Mouse (Mus musculus) large intestine, adult 2 months (tissue): ENCODE data around the gene Lingo4. TPM values are rescaled to one million over a fixed set of nuclear protein-coding genes. Genes with fewer than 3 reads are reported as not detected.

Source experiments
- DNase-seq: peaks from one replicate; pipeline ENCODE4 v3.0.0-alpha.2; 2012; ENCODE audit warnings: low read depth, low spot score
- WGBS: fragments of 180-500 bp; shearing (Covaris S2); methylation state at CpG from one replicate; pipeline ENCODE4 v1.1.7; 2018; 5-methylcytosine and 5-hydroxymethylcytosine counted together
- polyA plus RNA-seq: library from polyadenylated mRNA; depleted of rRNA; stranded (reverse); fragments of >200 nt; gene quantifications from 2 replicates; pipeline ENCODE4 v1.2.3, GENCODE M21; 2012; rRNA removed

Gene Lingo4
- 0.41 and 0.43 TPM in 2 replicates for polyA plus RNA-seq

GRCm38 (mm10) chr3:94398217-94398616 is at the start of gene Lingo4:
Lingo4 (plus strand) TSS chr3:94398517.
- WGBS = 72% methylated on average over 6 of the region's 6 CpGs
- DNase-seq = no peak

DNA sequence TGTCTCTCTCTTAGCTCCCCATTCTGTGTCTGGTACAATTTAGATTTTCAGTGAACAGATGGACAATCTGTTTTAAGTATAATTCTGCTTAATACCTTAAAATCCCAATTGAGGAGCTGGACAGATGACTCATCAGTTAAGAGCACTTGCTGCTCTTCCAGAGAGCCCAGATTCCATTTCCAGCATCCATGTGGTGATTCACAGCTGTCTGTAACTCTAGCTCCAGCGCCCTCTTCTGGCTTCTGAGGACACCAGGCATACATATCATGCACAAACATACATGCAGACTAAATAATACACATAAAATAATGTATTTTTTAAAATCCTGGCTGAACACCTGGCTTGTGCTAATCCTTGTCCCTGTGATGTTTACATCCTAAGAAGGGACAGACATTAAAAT is 37.5 kb upstream of the Lingo4 start:
- 16% methylated on average over 1 of the region's 1 CpGs for WGBS

DNA sequence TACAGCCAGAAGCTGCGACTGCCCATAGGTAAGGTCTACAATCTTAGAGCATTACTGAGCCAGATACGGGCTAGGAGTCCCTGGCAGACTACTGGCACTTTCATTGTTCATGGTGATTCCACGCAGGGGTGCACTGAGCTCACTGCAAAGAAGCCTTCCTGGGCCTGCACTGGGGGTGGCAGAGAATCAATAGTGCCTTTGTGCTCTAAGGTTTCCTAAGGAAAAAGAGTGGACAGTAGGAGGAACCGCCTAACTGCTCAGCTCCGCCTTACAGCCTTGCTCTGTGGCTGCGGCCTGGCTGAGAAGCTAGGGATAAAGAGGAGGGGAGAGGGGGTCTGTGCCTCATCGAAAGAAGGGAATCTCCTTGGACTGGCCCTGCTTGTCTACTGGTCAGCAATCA is 36.2 kb upstream of the Lingo4 start, which contains the start of gene C2cd4d:
Gene C2cd4d, plus strand, starts transcription at position 301 of the 400 bp plus-strand sequence.
- WGBS = 49% methylated on average over 7 of the region's 7 CpGs
- DNase-seq = no peak

More for the DNA sequence above, 37.5 kb upstream of the Lingo4 start:
- DNase-seq = no peak

- no peak for DNase-seq
These were observed 34.8 kb upstream of the Lingo4 start for GRCm38 (mm10) chr3:94363291-94364153.

GRCm38 (mm10) chr3:94364154-94364526 is 34.2 kb upstream of the Lingo4 start:
- no peak for DNase-seq
- WGBS = 23% methylated on average over 23 of the region's 23 CpGs

More at GRCm38 (mm10) chr3:94363291-94364153, 34.8 kb upstream of the Lingo4 start:
- WGBS = 9% methylated on average over 97 of the region's 97 CpGs

DNA sequence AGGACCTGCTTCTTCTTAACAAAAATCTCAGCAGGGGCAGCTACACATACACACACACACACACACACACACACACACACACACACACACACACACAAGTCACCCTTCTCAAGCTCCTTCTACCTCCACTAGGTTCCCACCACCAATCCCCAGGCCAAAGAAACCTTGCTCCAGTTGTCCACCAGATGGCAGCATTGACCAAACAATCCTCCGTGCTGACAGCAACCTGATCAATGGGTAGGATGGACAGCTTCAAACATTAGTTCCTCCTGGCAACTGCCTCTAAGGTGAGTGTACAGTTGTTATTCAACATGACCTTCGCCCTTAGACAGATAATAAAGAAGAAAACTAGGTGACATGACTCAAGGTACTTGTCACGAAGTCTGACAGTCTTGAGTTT is 31.6 kb upstream of the Lingo4 start:
- peak; percentile 86 for DNase-seq
- 5% methylated on average over 3 of the region's 3 CpGs for WGBS

DNA sequence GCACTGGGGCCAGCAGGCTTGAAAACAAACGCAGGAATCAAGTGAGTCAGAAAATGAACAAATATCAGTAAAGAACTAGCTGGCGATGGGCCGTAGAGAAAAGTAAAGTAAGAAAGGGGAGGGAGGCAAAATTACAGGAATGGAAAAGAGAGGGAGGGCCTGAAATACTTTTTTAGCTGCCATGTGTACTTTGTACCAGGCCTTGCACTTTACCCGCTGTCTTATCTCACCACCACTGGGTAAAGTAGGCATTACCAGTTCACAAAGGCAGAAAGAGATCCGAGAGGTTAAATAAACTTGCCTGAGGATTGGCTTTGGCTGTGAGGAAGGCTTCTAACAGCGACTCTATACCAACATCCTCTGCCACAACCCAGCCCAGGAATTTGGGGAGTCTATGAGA is 30.8 kb upstream of the Lingo4 start:
- DNase-seq = no peak
- WGBS = 30% methylated on average over 6 of the region's 6 CpGs

DNA sequence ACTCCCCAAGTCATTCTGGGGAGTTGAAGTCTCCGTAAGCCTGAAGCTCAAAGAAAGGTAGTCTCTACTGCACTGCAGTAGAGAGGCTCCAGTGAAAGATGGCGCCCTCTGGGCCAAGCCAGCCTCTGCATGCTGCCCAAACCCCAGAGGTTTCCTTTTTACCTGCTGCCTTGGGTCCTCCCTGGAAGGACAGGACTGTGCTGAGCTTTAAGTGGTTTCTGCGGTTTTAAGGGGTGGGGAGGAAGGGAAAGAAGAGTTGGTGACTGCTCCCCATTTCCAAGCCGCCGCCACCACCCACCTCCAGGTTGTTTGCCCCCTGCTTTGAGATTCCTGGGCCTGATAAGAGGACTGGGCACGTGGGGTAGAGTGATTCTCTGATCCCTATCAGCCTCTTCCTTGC is 29.7 kb upstream of the Lingo4 start:
- no peak for DNase-seq
- WGBS = 78% methylated on average over 6 of the region's 6 CpGs

DNA sequence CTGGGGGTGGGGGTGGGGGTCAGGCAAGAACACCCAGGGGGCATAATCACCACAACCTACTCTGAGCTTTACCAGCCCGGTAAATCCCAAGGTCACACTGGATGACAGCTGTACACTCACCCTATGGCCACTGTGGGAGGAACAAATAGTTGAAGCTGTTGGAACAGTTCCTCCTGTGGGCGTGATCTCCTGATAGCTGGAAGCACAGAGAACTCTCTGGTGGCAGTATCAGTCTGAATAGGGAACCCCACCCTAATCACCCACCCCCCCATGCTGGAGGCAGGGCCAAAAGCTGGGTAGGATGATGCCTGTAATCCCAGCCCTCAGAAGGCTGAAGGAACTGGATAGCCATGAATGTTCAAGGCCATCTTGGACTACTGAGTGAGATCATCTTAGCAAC is 28.6 kb upstream of the Lingo4 start:
- 22% methylated on average over 2 of the region's 2 CpGs for WGBS
- no peak for DNase-seq

DNA sequence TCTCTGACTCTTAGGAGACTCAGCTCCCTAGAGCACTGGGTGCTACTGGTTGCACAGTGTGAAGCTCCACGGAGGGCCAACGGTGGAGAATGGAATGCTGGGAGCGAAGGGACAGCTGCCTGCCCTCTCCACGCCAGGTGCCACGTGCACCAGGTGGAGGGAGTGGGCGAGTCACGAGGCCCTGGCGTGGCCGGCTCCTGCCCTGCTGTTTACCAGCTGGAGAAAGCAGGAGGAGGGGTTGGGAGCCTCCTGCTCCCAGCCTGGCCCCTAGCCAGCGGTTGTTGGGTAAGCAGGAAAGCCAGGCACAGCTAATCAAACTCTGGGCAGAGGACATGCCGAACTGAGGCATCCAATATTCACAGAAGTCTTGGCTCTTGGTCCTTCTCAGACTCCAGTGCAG is 26.7 kb upstream of the Lingo4 start:
- peak; percentile 94 for DNase-seq
- 13% methylated on average over 11 of the region's 11 CpGs for WGBS

DNA sequence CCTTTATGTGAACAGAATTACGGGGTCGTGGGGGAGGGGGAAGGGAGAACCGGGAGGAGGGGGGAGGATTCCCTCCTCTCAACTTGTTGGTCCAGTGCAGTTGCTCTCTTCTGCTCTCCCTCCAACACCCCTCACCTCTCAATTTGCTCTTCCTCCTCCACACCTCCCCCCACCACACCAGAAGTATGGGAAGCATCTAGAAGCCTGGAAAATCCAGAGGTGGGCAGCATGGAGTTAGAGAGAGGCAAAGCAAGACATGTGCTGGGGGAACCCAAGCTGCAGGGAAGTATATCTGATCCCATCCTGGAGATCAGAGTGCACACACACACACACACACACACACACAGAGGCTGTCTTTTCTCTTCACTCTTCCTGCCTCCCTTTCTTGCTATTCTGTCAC is 26.3 kb upstream of the Lingo4 start:
- WGBS = 3% methylated on average over 3 of the region's 3 CpGs
- DNase-seq = no peak

DNA sequence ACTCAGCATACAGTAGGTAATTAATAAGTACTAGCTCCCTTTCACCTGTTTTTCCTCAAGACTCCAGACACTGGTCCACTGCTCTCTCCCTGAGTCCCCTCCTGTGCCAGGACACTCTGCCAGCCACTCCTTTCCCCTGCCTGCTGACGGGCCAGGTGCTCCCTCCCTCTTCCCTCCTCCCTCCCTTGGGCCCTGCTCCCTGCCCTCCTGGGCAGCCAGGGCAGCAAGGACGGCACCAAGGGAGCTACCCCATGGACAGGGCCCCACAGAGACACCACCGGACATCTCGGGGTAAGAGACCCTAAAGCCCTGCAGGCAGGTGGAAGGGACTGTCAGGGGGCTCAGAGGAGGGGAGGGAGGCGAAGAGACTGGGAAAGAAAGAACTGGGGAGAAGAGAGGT is 25.7 kb upstream of the Lingo4 start, which contains the start of gene Rorc:
Gene Rorc, plus strand, starts transcription at position 154 of the 400 bp plus-strand sequence.
- no peak for DNase-seq
- 20% methylated on average over 5 of the region's 5 CpGs for WGBS

GRCm38 (mm10) chr3:94373090-94373489 is 25.2 kb upstream of the Lingo4 start:
- DNase-seq = no peak
- 10% methylated on average over 10 of the region's 10 CpGs for WGBS

- no peak for DNase-seq
- 1% methylated on average over 5 of the region's 5 CpGs for WGBS
These were observed 24.7 kb upstream of the Lingo4 start for GRCm38 (mm10) chr3:94373597-94374011.

GRCm38 (mm10) chr3:94374636-94375035 is 23.7 kb upstream of the Lingo4 start:
- no peak for DNase-seq

DNA sequence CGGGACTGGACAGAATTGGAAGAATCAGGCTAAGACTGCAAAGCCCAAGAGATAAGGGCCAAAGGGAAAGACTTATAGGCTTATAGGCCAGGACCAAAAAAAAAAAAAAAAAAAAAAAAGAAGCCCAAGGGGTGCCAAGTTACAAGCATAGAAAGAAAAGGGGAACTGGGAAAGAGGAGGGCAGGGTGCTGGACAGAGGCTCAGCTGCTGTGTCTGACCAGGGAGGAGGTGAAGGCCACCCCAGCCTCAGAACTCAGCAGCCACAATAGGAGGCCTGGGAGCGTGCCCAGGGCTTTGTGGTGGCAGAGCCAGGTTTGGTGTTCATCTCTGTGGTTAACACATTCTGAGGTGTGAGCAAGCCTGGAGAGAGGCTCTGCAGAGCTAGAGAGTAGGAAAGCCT is 23.2 kb upstream of the Lingo4 start:
- WGBS = 57% methylated on average over 2 of the region's 2 CpGs

DNA sequence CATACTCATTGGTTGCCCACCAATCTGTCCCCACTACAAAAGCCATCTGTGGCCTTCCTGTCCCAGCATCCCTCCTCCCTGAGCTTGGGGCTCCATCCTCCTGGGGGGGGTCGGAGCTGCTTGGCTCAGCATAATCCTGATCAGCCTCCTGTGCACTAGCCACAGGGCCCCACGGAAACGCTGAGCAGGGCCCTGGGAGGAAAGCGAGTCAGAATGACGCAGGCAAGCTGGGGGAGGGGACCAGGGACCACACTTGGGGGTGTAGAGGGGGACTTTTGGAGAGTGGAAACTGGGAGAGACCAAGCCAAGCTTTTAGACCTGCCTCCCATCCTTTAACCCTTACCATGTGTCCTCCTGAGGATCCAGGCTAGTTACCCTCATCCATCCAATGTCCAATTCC is 22.5 kb upstream of the Lingo4 start:
- WGBS = 76% methylated on average over 5 of the region's 5 CpGs
- DNase-seq = no peak

More for the DNA sequence above, 23.2 kb upstream of the Lingo4 start:
- no peak for DNase-seq

DNA sequence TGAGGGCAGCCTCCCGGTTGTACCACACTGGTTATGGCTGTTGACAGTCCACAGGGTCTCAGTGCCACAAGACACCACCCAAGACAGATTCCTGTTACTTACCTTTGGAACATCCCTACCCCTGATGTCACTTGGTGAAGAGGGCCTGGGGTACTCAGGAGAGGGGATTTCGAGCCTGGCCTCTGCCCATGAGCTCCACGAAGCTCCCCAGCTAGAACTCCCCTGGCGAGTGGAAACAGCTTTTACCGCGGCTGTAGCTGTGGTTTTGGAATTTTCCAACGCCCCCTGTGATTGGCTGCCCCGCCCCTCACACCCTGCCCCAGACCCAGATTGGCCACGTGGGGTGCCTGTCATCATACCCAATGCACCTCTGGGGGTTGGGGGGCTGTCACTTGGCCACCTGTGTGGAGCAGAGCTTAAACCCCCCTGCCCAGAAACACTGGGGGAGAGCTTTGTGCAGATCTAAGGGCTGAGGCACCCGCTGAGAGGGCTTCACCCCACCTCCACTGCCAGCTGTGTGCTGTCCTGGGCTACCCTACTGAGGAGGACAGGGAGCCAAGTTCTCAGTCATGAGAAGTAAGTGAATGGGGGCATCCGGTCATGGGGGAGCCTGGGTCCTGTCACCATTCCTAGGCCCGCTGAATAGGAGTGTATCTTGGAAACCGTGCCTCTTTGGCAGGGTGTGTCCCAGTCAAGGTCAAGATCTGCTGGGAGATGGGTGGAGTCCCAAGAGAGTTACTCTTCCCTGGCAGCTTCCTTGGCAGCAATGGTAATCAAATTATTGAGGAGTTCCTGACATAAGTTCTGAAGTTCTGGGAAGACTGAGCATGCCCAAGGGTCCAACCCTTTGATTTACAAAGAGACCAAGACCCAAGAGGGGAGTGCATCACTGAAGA is 21.0 kb upstream of the Lingo4 start:
- WGBS = 28% methylated on average over 13 of the region's 13 CpGs
- DNase-seq = no peak

DNA sequence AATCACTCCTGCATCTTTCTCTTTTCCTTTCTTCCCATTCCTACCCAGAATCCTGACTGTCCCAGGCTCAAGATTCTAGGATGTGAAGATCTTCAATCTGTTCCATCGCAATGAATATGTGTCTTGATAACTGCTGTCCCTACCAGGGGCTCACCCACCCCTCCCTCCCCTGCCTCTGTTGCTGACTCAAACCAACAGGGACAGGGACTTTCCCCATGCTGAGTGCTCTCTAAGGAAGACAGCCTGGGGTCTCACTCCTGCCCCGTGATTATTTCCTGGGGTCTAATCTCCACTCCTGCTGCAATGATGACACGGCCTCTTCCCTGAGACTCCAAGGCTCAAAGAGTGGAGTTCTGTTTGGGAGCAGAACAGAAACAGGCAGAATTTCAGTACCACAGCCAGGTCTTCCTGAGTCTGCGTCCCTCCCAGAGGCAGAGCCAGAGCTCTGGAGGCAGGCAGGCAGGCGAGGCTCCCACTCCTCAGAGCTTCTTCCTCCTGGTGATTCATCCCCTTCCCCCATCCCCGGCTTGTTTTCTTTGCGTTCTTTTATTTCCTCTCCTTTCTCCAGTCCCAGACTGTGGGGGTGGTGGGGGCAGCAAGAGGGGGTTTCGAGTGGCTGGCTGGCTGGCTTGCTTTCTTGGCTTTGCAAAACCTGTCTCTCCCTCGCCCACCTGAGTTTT is 18.3 kb upstream of the Lingo4 start:
- no peak for DNase-seq
- 51% methylated on average over 9 of the region's 9 CpGs for WGBS

DNA sequence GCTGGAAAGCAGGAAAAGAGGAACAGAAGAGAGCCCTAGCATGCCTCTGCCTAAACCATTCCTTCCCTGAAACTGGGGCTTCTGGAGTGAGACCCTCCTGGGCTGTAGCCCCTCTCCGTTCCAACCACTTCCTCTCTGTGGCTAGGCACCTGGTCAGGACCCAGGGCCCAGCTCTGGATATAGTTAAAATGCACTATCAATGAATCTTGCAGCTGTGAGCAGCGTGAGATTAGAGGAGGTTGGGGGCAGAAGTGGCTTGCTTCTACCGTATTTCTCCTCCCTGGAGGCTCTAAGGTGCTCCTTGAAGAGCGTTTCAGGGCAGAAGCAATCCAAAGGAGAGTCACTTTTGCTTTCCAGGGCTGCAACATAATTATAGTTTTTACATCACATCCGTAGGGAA is 16.0 kb upstream of the Lingo4 start:
- DNase-seq = no peak
- 77% methylated on average over 5 of the region's 5 CpGs for WGBS
